Mouse (Mus musculus): Measurements from ENCODE around the gene Foxk1. TPM values are rescaled to one million over a fixed set of nuclear protein-coding genes. Genes with fewer than 3 reads are reported as not detected.

Foxk1 gene
- polyA plus RNA-seq (2012; rRNA removed), result 10.3 and 17.5 TPM in 2 replicates

GRCm38 (mm10) chr5:142400981-142401640 lies at the start of gene Foxk1:
Gene Foxk1 (plus strand): TSS chr5:142401497.
- no peak for DNase-seq (ENCODE audit: low read depth)

GRCm38 (mm10) chr5:142352336-142352892 lies 48.9 kb upstream of the Foxk1 start:
- DNase-seq (ENCODE audit: low read depth), result no peak

- DNase-seq (ENCODE audit: low read depth), result no peak
Observed at GRCm38 (mm10) chr5:142355144-142355543, 46.2 kb upstream of the Foxk1 start.

- no peak for DNase-seq (ENCODE audit: low read depth)
Observed at GRCm38 (mm10) chr5:142361166-142361565, 40.1 kb upstream of the Foxk1 start.

- DNase-seq (ENCODE audit: low read depth), result no peak
Observed at GRCm38 (mm10) chr5:142362894-142363293, 38.4 kb upstream of the Foxk1 start.

- DNase-seq (ENCODE audit: low read depth), result no peak
Observed at GRCm38 (mm10) chr5:142364095-142364494, 37.2 kb upstream of the Foxk1 start.

GRCm38 (mm10) chr5:142367085-142368081 lies 33.9 kb upstream of the Foxk1 start:
- peak; percentile 60 for DNase-seq (ENCODE audit: low read depth)

GRCm38 (mm10) chr5:142368122-142368521 lies 33.2 kb upstream of the Foxk1 start:
- no peak for DNase-seq (ENCODE audit: low read depth)

GRCm38 (mm10) chr5:142370406-142371171 lies 30.7 kb upstream of the Foxk1 start:
- DNase-seq (ENCODE audit: low read depth), result no peak

GRCm38 (mm10) chr5:142371172-142372155 lies 29.8 kb upstream of the Foxk1 start:
- DNase-seq (ENCODE audit: low read depth), result no peak

- no peak for DNase-seq (ENCODE audit: low read depth)
Observed at GRCm38 (mm10) chr5:142372207-142372606, 29.1 kb upstream of the Foxk1 start.

GRCm38 (mm10) chr5:142374343-142374742 lies 27.0 kb upstream of the Foxk1 start:
- DNase-seq (ENCODE audit: low read depth), result no peak

- DNase-seq (ENCODE audit: low read depth), result no peak
Observed at GRCm38 (mm10) chr5:142375641-142376040, 25.7 kb upstream of the Foxk1 start.

- DNase-seq (ENCODE audit: low read depth), result no peak
Observed at GRCm38 (mm10) chr5:142376071-142376470, 25.2 kb upstream of the Foxk1 start.

- DNase-seq (ENCODE audit: low read depth), result no peak
Observed at GRCm38 (mm10) chr5:142378068-142378467, 23.2 kb upstream of the Foxk1 start.

- no peak for DNase-seq (ENCODE audit: low read depth)
Observed at GRCm38 (mm10) chr5:142380491-142380890, 20.8 kb upstream of the Foxk1 start.

GRCm38 (mm10) chr5:142384911-142385660 lies 16.2 kb upstream of the Foxk1 start:
- DNase-seq (ENCODE audit: low read depth), result no peak

GRCm38 (mm10) chr5:142386329-142386728 lies 15.0 kb upstream of the Foxk1 start:
- DNase-seq (ENCODE audit: low read depth), result no peak

GRCm38 (mm10) chr5:142386784-142387680 lies 14.3 kb upstream of the Foxk1 start:
- no peak for DNase-seq (ENCODE audit: low read depth)

Data from gonadal fat pad, adult 2 months (tissue).